Mouse (Mus musculus) cerebellum, adult (tissue): ENCODE measurements at regions not wholly inside any gene's neighbourhood (a gene's known extent, or its start where the extent isn't known, plus 50 kb on each side); places are given as distances from the start of the nearest gene placed in this dataset.

Experiments used
- ATAC-seq: cut with Nextera tagmentation; 2 replicates; pipeline ENCODE4 v1.9.2; 2017; ENCODE audit warnings: mild to moderate bottlenecking, moderate library complexity, mixed read lengths; ENCODE audit not compliant: insufficient number of reproducible peaks, low FRiP score, low TSS enrichment

DNA sequence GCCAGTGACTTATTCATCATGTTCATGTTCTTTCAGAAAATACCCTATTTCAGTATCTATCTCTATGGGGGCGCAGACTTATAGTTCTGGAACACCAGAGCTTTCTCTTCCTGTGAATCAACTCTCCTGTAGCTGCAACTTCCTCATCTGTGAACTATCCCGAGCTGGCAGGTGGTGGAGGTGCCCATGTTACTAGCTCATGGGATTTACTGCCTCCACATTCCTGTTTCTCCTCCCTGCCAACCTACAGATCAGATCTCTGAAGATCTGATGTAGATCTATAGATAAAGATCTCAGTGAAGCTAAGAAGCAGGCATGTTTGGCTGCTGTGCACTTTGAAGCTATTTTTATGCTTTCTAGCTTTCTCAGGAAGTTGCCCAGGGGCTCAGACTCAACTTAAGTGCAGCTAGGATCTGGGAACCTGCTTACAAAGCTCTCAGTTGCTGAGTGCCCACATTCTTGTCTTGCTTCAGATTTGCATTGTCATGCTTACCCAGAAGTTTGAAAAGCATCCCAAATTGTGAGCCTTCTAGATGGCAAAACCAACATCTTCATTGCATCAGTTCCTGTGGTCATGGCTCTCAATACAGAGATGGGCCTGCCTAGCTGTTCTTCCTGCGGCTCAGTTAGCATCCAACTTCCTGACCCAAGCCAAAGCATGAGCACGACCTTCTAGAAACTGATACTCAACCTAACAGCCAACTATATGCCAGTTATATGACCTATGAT, 156.1 kb upstream of the Nrp1 start:
- ATAC-seq, result no peak

DNA sequence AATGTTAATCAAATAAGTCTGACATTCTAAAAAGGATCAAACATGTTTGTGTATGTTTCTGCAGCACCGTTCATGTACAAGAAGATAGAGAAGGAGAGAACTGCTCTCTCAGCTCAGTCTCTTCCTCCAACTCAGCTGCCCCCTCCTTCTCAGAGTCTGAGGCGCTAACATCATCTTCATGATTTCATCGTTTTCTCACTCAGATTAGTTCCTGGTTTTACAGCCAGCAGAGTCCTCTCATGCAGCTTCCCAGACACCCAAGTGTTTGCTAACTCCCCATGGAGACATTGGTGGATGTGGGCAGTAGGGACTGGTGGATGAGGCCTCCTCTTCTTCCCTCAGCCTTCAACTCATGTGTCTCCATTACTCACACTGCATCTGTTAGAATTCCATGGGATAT, 153.6 kb upstream of the Nrp1 start:
- no peak for ATAC-seq

DNA sequence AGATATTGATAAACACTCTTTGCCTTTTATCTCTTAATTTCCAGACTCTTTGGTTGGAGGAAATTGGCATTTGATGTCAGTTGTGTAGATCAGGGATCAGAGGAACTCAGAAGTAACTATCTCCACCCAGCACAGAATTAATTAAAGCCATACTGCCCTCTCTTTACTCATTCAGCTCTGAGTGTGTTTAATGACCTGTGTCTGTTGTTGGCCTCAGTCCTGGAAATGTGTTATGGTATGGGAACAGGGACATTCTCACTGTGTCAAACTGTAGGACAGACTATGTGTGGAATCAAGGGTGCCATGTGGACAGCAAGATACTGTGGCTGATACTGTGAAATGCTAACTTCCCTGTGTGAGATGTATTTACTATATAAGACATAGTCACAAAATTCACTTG, 151.3 kb upstream of the Nrp1 start:
- ATAC-seq, result no peak

DNA sequence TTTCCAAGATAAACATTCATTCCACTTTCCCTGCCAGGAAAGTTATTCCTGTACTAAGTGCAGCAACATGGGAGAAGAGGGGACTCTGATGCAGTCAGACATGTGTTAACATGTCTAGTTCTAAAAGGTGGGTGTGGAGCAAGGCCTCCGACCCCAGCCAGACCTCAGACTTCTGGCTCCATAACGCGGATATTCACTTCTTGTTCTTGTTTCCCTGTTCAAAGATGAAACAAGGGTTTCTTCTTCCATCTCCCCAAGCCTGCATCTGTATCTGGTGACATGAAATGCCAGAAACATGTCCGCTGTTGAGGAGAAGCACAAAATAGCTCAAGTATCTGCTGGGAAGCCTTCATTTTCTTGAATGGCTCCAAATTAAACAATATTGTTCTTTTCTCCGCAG, 147.6 kb upstream of the Nrp1 start:
- ATAC-seq, result no peak

DNA sequence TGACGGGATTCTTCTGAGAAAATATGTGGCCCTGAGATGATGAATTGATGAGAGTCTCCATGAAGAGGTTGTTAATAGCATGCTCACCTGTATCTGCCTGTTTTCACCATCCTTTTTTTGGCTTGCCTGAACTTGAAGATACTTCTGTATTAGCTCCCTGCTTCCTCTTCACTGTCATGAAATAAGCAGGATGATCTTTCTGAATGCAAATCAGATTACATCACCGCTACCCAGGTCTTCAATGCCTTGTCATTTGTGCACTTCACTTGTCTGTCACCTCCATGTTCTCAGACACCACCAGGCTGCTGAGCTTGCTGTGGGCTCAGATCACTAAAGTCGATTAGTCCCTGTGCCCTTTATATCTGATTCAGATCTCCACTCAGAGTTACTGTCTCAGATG, 146.2 kb upstream of the Nrp1 start:
- ATAC-seq, result no peak

DNA sequence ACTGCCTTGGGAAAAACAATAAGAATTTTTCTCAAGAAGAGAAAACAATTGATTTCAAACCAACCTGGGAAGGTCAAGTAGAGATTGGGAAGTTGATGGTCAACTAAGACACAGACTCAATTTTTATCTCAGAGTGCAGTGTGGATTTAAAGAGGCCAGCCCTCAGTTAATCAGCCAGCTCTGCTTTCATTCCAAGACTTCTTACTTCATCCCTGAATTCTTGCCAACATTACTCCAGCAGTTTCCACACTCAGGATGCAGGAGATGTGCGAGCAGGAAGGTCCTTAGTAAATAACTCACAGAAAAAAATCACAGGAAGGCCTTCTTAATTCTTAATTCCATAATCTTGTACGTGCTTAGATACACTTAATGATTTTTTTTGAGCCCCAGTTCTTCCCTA, 144.1 kb upstream of the Nrp1 start:
- ATAC-seq, result no peak

DNA sequence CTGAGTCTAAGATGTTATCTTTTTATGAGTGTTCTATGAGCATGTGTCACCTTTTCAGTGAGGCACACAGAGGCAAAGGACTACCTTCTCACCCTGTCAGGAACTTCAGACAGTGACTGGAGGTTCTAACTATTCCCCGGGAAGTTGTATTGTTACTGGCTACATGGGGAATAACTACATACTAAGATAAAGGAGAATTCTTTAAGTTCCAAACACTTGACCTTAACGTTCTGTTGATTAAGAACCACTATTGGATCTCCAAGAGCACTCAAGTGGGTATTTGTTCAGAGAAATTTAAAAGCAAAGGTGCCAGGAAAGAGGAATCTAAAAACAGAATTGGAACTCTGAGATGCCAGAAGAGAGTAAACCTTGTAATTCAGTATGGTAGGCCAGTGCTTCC, 139.5 kb upstream of the Nrp1 start:
- ATAC-seq, result no peak

DNA sequence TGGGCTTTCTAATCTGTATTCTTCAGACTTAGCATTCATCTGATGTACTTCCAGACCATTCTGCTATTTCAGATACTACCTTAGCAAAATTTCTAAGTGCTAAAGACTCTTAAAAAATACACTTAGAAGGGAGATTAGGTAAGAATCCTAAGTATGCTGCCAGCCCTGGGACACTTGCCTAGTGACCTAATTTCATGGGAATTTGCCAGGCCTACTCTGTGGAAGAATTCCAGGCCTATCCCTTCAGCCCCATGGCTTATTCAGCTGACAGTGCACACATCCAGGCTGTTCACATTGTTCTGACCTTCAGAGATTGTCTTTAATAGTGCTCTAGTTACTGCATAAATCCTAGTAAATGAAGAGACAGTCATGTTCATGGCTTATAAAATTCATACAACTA, 138.9 kb upstream of the Nrp1 start:
- peak; percentile 76 for ATAC-seq

DNA sequence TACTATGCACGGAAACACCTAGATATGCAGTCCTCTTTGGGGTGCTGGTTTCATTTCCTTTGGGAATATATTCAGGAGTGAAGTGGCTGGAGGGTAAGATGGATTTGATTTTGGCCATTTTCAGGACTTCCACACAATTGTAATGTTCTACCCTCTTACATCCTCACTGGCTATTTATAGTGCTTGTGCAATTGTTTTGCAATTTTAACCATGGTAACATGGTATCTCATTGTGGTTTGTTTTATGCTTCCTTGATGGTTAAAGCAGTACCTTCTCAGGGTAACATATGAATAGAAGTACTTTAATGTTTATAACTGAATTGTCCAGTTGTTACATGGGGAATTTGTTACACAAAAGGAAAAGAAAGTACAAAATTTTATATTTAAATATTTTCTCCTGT, 135.3 kb upstream of the Nrp1 start:
- ATAC-seq, result no peak

DNA sequence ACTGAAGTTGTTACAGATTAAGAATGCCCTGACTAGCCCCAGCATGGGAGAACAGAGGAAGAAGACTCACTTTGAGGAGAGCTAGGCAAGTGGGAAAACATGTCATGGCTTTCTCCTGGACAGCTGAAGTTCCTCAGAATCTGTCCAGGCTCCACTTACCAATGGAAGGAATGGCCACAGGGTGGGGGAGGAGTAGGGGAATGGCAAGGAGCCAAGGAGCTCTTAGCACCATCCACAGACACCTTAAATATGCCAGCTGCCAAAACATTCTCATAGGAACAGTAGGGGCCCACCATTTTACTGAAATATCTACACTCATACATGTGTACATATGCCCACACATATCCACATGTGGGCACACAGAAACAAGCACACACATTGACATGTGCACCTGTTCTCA, 134.9 kb upstream of the Nrp1 start:
- no peak for ATAC-seq

DNA sequence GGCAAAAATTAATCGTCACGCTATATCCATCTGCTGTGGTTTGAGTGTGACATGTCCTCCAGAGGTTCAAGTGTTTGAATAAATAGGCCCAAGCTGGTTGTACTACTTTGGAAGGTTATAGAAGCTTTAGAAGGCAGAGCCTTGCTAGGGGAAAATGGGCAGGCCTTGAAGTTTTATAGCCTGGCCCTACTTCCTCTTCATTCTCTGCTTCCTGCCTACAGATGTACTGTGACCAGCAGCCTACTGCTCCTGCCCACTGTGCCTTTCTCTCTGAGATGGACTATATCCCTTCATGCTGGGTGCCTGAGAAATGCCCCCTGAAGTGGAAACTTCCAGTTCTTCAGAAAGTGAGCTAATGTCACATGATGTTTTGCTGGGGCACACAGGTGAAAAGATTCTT, 133.3 kb upstream of the Nrp1 start:
- no peak for ATAC-seq

DNA sequence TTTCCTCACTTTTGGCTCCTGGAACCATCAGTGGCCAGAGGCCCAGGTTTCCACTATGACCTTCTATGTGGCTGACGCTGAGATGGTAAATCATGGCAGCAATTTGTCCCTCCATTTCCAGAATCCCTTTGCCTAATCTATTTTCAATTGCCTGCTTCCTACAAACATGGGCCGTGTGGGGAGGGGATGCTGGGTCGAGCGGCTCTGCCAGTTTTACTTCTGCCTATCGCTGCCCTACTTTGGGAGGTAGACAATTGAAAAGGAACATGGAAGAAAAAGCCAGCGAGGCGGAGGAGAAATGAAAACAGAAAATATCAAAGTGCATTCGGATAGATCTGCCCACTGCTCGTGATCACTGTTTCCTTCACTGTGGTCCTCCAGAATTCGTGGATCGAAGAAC, 123.3 kb upstream of the Nrp1 start:
- ATAC-seq, result no peak

DNA sequence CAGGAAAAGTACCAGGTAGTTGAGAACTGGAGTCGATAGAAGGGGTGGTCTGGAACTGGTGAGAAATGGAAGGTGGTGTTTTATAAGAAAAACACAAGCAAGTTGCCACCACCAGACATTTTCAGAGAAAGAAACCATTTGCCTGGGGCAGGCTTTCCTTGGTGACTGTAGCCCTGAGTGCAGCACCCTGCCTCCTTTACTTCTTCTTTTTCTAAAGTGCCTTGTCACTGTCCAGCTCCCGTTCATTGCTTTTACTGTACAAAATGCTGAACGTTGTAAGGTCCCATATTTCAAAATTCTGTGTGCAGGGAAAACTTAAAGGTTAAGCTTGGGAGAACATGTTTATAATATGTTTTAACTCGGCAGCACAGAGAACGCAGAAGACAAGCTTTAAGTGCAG, 122.9 kb upstream of the Nrp1 start:
- ATAC-seq, result no peak

DNA sequence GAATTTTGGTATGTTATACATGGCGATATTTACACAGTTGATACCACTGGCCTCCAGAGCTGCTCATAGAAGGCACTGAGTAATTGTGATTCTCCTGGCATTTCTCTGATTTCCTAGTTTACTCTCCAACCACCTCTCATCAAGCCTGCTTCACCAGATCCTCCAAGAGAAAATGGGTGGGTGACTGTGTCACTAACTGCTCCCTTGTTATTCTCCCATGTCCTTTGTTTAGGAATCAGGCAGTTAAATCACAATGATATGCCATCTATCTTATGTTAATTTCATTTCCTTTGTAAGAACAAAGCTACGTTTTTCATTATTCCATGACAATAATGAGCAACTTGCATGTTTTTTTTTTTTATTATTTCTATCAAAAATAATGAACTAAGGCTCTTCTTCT, 122.3 kb upstream of the Nrp1 start:
- ATAC-seq, result no peak

DNA sequence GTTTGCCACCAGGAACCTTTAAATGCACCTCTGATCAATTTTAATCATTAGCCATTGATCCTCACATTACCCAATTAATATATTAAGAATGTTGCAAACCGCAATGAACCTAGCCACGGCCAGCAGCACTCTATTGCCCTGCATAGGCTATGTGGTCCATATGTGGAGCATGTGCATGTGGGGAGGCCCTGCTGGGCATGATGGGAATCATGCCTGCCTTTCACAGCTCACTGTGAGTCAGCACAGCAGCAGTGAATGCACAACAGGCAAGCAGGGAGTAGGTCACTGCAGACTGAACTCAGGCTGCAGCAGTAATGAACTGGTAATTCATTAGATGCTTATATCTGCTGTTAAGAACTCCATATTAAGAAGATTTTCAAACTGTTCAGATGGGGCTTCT, 119.5 kb upstream of the Nrp1 start:
- ATAC-seq, result no peak

DNA sequence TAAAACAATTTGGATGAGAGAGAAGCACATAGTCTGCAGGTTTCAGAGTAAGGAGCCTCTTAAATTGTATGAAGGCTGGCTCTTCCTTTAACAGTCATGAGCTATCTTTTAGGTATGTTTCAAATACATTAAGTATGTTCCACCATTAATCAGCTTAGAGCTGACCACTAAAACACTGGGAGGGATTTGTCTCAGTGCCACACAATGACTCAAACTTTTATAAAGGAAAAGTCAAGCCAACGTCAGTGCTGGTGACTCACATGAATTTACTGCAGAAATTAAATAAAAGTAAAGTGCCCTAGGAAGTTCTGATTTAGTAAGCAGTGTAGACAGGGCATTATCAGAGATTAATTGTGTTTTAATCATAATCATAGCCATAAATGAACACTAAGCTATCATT, 118.6 kb upstream of the Nrp1 start:
- no peak for ATAC-seq

DNA sequence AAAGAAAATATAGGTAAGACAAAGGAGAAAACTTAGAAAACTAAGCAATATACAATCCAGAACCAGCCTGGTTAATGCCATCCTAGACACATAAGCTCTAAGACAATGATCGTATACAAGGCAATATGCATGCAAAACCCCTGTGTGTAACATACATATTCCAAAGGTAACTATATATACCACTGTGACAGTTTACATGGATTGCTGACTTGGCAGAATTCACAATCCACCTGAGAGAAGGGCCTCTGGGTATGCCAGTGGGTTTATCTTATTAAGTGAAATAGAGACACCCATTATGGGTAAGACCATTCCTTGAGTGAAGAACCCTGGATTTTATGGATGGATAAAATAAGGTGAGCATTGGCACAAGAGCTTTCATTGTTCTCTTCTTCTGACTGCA, 117.2 kb upstream of the Nrp1 start:
- ATAC-seq, result no peak

DNA sequence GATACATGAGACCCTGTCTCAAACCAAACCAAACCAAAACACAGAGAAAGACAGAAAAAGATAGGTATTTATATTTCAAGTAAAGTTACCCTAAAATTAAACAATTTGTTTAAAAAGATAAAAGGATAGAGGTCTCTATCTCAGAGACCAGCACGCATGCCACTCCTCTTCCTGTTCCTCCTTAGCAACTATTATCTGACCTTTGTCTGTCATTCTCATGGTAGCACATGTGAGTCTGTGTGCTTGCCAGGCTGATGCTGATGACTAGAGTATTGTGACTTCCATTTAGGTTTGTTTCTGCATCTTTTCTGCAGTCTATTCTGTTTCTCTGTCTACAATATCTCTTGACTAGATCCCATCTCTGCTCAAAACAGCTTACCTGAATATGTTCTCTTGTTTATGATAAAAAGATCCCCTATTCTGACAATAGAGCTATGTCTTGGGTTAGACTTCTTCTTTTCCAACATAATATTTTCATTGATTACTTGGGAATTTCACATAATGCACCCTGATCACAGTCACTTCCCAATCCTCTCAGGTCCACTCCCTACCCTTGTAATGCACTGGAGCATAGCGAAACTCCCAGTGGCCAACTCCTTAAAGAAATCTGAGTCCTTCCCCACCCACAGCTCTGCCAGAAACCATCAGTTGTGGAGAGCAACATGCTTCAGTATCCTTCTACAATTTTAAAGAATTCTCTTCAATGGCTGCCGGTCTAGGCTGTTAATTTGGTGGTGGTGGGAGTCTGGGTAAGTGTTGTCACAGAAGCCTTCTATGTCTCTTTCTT, 115.7 kb upstream of the Nrp1 start:
- ATAC-seq, result no peak

DNA sequence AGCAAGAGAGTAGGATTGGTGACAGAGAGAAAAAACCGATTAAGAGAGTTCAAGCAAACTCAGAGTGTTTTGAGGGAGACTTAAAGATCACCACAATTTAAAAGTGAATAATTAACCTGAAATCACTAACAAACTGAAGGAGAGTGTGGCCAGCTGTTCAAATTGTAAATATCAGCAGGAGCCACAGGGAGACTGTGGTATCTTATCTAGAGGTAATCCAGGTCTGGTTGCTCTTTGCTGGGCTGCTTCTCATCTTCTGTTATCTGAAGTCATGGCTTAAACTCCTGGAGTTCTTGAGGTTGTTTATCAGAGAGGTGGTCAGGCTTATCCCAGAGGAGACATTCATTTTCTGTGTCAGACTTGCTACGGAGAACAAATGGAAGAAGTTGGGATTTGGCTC, 106.7 kb upstream of the Nrp1 start:
- ATAC-seq, result no peak

DNA sequence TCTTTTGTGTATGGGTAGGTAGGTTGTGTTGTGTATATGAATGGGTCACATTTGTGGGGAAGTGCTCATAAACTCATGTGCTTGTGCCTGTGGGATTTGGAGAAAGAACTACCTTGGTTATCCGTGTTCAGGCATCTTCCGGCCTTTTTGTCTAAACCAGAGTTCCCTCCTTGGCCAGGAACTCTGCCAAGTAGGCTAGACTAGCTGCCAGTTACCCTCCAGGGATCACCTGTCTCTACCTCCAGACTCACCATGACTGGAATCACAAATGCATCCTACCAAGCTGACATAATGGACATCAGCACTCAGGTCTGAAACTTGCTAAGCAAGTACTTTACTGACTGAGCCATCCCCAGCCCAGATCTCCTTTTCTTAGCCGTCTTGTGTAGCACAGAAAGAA, 97.6 kb upstream of the Nrp1 start:
- ATAC-seq, result no peak

DNA sequence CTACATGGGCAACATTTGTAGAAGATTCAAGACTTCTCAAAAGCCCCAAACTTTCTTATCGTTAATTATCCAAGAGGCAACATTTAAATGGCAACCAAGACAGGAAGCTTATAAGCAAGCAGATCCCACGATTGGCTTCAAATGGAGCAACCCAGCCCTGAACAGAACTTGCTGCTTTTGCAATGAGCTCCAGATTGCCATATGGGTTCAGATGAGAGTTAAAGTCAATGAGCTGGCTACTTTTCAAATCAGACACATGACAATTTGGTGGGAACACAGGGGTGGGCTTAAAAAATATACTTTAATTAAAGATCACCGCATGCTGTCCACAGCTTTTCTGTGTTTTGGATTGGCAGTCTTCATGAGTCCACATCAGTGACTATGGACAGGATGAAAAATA, 97.0 kb upstream of the Nrp1 start:
- ATAC-seq, result no peak

DNA sequence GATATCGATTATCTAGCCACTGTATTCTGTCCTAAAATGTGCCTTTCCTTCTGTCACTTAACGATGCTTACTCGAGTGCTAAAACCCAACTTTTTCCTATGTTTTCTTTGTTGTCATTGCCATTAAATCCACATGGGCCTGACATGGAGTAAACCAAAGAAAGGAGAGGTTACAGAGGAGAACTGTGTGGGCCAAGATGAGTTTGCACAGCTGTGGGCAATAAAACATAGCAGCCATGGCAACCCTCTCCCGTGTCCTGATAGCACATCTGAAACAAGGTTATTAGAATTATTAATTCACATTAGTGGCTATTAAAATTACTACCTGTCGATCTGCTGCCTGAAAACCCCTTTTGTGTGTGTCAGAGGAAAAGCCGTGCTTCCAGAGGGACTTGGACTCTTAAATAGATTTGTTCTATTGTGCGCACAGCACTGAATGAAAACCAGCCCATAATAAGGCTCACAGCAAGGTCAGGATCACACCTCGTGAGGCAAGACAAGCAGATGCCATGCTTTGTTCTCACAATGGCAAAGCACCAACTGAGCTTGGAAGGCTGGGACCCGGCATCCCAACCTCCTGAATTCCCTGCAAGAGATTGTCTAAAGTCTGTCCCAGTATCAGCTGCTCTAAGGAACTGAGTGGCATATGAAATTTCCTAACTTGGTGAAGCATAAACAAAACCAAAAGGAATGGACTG, 95.0 kb upstream of the Nrp1 start:
- no peak for ATAC-seq
